Mouse (Mus musculus) brain, embryonic 14.5 days (tissue): ENCODE results near the gene Rap1a. TPM values are rescaled to one million over a fixed set of nuclear protein-coding genes. Genes with fewer than 3 reads are reported as not detected.

ENCODE experiments used
- DNase-seq: peaks from one replicate; pipeline ENCODE4 v3.0.0-alpha.2; 2011; ENCODE audit warnings: low read depth
- CTCF ChIP-seq: fragments of 200-500 bp; IDR thresholded peaks from 2 replicates; pipeline ENCODE4 v1.5.1; 2012; ENCODE audit warnings: inconsistent platforms, mild to moderate bottlenecking, moderate library complexity, borderline replicate concordance; ENCODE audit not compliant: insufficient read depth, insufficient read length; ENCODE audit errors: extremely low read depth
- POLR2A ChIP-seq: fragments of 200-500 bp; IDR thresholded peaks from 2 replicates; pipeline ENCODE4 v1.6.1; 2012; ENCODE audit warnings: mild to moderate bottlenecking, inconsistent platforms, borderline replicate concordance; ENCODE audit not compliant: poor library complexity, insufficient read depth, insufficient read length, severe bottlenecking; ENCODE audit errors: extremely low read depth
- polyA plus RNA-seq: library from polyadenylated mRNA; depleted of rRNA; stranded (reverse); fragments of >200 nt; gene quantifications from 2 replicates; pipeline ENCODE4 v1.2.3, GENCODE M21; 2012

Gene Rap1a
- polyA plus RNA-seq, 1 experiment, result 32.7 TPM

DNA sequence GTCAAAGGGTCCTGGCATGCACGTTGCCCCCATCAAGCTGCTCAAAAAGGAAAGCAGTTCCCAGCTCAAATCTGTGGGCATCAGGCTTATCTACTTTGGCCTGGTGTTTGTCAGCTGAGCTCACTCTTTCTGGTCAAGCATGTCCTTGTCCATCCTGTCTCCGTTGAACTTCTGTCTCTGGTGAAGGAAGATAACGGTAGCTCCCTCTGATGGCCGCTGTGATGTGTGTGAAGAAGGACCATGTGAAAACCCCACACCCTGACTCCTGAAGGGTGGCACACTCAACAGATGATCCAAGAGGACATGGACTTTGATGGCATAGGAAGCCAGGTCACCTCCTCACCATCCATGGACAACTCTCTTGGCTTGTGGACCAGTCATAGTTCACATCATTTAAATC lies 82.4 kb downstream of the Rap1a start:
- TF ChIP-seq POLR2A (no peak), CTCF (no peak)
- no peak for DNase-seq

DNA sequence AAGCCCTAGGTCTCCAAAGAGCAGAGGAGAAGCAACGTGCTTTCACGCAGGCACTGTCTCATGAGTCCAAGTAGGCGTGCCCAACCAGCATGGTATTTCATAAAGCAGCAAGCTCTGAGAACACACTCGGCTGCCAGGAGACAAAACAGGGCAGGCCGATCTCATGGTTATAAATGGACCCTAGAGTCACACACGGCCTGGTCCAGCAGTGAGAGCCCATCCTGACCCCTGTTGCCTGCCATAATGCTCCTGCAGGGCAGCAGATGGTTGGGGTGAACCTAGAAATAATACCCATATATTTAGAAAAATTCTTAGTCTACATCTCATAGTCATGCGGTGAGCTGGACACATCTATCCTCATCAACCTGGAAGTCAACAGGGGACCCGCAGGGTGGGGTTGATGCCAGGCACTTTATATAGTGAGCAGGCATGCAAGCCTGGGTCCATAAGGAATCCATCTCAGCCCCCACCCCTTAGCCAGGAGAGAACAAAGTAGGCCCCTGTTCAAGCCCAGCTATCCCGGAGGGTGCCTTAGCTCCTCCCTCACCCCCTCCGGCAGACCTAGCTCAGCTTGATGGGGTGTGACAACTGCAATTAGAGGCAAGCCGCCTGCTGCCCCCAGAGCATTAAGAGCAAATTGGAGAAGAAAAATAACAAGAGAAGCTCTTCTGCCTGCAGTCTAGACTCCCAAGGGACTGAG lies 83.1 kb downstream of the Rap1a start:
- DNase-seq, result peak; percentile 79
- TF ChIP-seq POLR2A (no peak), CTCF (no peak)

DNA sequence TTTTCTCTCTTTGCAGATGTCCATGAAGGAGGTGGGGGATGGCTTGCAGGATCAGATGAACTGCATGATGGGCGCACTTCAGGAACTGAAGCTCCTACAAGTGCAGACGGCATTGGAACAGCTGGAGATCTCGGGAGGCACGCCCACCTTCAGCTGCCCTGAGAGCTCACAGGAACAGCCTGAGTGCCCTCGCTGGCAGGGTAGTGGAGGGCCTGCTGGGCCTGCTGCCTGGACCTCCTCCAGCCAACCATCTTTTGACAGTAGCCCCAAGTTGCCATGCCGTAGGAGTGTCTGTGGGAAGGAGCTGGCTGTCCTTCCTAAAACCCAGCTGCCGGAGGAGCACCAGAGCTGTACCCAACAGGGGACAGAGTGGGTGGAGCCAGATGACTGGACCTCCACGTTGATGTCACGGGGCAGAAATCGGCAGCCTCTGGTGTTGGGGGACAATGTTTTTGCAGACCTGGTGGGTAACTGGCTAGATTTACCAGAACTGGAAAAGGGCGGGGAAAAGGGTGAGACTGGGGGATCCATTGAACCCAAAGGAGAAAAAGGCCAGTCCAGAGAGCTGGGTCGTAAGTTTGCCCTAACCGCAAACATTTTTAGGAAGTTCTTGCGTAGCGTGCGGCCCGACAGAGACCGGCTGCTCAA lies 84.7 kb downstream of the Rap1a start:
- DNase-seq, result no peak

DNA sequence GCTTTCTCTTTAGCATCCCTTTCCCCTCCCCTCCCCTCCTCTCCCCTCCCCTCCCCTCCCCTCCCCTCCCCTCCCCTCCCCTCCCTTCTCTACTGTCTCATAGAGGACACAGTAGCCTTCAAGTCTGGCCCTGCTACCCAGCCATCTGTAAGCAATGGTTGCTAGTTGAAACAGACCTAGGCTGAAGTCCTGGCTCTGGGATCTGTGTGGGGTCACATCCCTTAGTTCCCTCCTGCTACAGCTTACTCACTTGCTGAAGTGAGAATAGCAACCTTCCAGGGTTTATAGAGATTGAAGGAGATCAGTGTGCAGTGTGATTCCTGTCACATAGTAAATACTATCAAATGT lies 86.3 kb downstream of the Rap1a start:
- no peak for DNase-seq
- TF ChIP-seq POLR2A (no peak), CTCF (no peak)

More for the DNA sequence above, 84.7 kb downstream of the Rap1a start:
- TF ChIP-seq POLR2A (no peak), CTCF (no peak)

DNA sequence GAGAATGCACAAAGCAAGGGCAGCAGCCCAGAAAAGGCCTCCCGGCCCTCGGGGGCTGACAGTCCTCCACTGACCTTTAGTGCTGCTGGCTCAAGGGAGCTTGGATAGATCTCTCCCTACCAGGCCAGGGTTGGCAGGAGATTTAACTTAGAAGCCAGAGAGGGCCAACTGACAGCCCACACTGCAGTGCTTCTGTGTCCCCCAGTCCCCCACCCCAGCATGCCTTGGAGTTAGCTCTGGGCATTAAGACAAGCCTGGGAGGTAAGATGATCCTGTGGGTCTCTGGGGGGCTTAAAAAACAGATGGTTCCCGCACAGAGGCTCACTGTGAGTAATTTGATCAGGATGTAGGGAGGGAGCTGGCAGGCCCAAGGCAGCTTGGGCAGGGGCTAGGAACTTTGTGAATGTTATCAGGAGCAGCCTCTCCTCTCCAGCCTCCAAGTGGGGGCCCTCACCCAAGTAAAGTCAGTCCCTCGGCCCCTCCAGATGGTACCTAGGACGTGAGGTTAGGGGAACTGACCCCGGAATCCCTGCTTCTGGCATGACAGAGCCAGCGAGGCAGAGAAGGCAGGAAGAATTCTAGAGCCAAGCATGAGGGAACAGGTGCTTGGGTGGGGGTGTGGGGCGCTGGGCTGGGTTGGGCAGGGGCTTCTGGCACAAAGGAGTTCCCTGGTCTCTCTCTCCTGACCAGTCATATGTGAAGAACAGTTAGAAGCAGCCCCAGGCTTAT lies 86.9 kb downstream of the Rap1a start:
- no peak for TF ChIP-seq CTCF
- TF ChIP-seq POLR2A, result no peak
- DNase-seq, result peak; percentile 63

DNA sequence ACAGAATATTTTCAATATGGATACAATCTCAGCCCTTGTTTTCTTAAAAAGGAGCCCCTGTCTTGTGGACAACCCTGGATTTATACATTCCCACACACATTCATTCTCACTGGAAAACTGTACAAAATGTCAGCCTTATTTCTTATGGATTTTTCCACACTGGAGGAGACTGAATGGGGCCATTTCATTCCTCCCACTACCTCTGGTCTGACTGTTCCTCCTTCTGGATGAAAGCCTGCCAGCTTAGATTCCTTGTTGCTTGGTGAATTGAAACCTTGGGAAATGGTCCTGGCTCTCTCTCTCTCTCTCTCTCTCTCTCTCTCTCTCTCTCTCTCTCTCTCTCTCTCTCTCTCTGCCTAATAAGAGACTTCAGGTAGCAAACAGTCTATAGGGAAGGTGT lies 88.3 kb downstream of the Rap1a start:
- no peak for DNase-seq
- TF ChIP-seq CTCF, result no peak
- TF ChIP-seq POLR2A, result no peak

DNA sequence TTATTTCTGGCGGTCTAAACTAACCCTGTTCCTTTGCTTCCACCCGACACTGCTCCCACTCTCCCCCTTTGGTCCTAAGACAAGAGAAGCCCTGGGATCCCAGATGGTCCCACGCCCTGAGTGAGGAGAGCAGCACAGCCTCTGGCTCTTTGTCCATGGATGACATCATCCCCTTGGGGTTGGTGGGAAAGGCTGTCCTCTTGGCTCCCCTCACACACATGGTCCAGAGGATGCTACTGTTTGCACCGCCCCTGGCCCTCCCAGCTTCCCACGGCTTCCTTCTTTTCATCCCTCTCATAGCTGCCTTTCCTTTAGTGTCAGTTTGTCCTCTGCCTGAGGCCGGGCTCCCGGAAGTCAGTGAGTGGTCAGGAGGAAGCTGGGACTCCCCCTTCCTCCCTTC lies 89.4 kb downstream of the Rap1a start:
- DNase-seq, result no peak
- TF ChIP-seq POLR2A (no peak), CTCF (no peak)

DNA sequence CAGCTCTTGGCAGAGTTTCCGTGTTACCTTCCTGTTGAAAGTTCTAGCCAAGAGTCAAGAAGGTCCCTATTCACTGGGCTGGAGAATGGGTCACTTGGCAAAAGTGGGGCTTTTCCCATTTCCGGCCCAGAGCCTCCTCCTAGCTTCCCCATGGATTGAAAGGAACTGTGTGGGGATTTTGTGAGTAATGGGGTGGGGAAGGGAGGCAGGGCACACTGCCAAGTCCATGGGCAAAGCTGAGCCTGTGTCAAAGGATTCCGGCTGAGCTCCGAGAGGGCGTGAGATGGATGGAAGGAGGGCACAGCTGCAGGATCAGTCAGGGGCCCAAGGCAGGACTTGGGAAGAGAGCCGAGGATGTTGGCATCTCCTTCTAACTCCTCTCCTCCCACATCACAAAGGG lies 90.9 kb downstream of the Rap1a start:
- no peak for TF ChIP-seq CTCF
- no peak for TF ChIP-seq POLR2A
- peak; percentile 77 for DNase-seq

DNA sequence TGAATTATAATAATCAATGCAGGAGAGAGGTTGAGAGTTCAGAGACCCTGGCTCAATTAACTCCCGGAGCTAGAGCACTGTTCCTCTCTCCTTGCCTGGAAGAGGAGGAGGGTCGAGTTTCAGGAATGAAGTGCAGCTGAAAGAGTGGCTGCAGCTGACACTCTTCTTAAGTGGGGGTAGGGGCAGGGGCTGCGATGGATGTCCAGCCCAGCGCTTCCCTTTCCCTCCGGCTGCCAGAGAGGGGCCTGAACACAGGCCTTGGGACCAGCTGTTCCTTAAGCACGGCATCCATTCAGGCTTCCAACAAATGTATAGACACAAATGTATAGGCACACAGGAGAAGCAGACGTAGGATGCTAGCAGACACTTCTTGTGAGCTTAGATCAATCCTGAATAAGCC lies 93.5 kb downstream of the Rap1a start:
- no peak for DNase-seq
- TF ChIP-seq POLR2A (no peak), CTCF (no peak)

DNA sequence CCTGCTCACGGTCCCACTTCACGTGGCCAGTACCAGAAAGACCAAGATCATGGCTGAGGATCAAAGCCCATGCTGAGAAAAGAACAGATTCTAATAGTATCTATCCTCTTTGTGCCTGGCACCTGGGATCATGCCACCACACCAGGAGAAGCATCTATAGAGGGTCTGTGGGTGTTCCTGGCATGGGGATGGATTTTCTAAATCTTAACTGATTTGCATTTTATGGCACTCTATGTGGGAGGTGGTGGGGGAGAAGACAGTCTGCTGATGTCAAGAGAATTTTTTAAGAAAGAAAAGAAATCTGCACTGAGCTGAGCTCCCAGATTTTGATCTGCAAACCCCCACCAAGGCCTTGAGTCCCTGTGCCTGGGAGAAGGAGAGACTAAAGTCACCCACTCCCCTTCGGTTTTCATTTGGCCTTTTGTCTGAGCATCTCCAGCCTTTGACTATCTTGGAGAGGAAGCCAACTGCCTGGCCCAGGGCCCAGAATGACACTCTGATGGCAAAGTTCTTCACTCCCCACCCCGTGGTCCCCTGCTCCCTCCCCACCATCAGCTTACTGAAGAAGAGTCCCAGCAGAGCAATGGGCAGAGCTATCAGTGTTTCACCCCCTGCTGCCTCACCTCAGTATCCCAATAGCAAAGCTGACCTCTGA lies 94.6 kb downstream of the Rap1a start:
- TF ChIP-seq POLR2A (no peak), CTCF (no peak)
- no peak for DNase-seq

DNA sequence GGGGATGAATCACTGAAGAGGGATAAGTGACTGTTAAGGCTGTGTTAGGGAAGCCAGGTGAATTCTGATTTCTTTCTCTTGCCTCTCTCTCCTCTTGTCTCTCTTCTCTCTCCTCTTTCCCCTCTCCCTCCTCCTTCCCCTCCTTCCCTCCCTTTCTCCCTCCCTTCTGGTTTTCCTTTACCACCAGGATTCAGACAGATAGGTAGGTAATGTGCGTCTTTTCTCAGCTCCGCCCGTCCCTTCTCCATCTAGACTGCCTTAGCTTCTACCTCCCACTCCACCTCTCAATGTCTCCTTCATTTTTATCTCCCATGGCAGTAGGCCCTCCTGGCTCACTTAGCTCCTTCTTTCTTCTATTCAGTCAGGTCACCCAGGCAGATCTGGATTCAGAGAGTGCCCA lies 95.6 kb downstream of the Rap1a start:
- TF ChIP-seq CTCF (no peak), POLR2A (no peak)
- DNase-seq, result no peak
